Mouse (Mus musculus): ENCODE data around the gene Trappc2l.
"Not testable (repeated sequence)": the region's sequence is repeated elsewhere in the genome, so short reads cannot be mapped to it uniquely, and the experiment has no call there.

Trappc2l gene

DNA sequence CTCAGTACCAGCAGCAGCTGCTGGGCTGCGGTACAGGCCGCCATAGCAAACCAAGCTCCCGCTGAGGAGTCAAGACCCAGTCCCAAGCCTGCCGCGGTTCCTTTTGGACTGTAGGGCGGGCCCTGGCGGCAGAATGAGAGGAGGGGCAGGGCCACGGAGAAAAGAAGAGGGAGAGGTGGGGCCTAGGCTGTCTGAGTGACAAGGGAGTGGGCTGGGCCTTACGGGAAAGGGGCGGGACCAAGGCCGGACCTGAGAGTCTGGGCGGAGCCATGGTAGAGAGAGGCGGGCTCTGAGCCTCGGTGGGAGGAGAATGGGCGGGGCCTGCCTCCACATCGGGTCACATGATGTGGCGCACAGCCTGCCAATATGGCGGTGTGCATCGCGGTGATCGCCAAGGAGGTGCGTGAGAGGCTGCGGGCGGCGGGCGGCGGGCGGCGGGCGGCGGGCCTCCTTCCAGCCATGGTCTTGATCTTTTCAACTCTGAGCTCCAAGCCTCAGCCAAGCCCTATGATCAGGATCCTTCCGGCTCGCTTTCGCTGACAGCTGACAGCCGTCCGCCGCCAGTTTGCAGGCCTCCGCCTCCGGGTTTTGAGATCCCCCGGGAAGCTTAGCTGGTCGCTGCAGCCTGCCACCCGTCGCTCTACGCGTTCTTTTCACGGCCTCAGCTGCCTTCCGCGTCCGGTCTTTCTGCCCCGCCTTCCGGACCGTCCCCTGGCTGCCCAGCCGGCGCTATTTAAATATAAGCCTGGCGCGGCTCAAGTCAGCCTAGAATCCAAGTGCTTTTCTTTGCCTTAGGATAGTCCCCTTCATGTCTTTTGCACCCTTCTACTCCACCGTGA, at the start of gene Trappc2l, which contains the start of gene Galns:
Gene Trappc2l, plus strand, starts transcription at position 346 of the 839 bp plus-strand sequence.
Gene Galns, minus strand, starts transcription at position 169 of the 839 bp plus-strand sequence.
- DNase-seq (ENCODE audit: extremely low read depth, insufficient read length, low spot score): peak; percentile 93

DNA sequence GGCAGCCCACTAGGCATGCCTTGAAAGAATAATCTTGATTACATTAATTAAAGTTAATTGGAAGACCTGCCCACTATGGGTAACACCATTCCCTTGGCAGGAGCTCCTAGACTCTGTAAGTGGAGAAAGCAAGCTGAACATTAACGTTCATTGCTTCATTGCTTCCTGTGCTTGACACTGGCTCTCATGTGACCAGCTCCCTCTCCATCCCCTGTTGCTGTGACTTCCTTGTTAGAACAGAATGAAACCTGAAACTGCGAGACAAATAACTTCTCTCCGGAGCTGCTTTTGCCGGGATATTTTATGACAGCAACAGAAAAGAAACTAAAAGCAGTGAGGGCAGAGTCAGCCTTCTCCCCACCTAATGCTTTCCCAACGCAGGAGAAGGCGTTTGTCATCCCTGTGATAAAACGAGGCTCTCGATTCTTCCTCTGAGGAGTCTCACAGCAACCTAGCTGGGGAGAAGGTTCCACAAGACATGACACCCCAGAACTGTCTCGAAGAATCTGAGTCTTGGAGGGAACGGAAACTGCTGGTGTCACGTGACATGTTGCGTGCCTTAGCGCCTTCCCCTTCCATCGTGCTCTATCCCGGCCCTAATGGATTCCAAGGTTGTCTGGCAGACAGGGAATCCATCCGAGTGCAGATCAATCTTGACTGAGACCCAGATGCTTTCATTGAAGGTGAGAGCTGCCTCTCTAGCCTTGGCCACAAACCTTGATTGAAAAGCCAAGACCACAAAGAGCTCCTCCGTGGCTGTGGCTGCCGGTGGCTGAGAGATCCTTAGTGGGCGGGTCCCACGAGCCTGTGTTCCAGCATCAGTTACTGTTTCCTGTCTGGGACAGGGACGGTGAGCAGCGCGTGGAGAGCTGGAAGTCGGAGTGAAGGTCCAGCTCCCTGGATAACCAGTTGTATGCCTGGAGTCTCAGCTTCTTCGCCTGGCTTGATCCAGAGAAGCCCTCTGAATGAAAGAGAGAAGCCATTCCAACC, 46.8 kb upstream of the Trappc2l start:
- DNase-seq (ENCODE audit: extremely low read depth, insufficient read length, low spot score): no peak

DNA sequence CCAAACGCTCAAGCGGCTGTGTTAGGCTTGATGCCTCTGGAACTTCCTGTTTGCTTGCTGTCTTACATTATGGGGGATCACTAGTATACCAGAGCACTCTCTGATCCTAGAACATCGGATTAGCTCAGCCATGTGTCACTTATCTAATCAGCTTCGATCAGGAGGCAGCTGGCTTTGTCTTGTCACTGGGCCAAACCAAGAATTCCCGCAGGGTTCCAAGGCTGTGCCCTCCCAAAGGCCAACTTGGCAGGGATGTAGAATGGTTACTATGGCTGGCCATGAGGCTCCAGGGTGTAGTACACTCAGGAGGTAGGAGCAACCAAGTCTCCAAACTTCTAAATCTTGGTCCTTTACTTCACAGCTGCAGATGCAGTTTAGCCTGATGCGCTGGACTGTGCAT, 44.7 kb upstream of the Trappc2l start:
- peak; percentile 61 for DNase-seq (ENCODE audit: extremely low read depth, insufficient read length, low spot score)

DNA sequence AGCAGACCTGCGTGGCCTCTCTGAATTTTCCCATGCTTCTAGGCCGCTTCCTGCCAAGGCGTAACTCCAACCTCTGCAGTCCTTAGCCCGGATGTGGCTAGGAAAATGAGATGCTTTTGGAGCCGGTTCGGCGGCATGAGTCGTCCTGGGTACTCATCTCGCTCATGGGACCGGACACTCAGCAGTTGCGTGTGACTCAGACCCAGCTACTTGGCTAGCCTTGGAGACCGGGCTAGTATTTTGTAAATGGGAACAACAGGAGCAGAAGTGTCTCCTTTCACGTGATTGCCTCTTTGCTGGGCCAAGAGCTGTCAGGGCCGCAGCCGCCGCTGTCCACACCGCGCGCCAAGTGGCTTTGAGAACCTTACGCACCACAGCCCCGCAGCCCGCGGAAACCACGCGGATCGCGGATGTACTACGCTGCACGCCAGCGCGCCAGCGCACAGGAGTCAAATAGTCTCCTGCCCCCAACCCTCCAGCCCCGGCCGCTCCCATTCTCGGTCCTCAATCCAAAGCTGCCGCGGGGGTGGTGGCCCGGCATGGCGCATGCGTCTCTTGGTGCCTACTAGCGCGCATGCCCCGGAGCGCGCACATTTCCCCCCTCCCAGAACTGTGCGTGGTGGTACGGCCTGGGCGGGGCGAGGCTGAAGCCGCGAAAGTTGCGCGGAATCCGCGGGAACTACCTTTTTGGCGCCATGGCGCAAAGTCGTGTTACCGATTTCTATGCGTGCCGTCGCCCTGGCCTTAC, 43.9 kb upstream of the Trappc2l start, which contains the start of gene Cdt1:
Gene Cdt1, plus strand, starts transcription at position 655 of the 748 bp plus-strand sequence.
- DNase-seq (ENCODE audit: extremely low read depth, insufficient read length, low spot score): peak; percentile 96

DNA sequence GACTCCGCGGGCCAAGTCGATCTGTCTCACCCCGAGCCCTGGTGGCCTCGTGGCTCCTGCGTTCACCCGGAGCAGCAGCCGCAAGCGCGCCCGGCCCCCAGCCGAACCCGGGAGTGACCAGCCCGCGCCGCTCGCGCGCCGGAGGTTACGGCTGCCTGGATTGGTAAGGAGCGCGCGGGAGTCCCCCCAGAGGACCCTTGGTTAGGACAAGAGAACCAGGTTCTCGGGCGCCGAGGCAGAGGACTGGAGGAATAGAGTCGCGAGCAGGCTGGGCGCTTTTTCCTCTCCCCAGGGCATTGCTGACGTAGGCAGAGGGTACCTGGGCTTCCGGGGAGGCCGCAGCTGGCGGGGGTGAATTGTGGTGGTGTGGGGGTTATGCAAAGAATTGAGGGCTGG, 43.3 kb upstream of the Trappc2l start:
- DNase-seq (ENCODE audit: extremely low read depth, insufficient read length, low spot score): no peak

DNA sequence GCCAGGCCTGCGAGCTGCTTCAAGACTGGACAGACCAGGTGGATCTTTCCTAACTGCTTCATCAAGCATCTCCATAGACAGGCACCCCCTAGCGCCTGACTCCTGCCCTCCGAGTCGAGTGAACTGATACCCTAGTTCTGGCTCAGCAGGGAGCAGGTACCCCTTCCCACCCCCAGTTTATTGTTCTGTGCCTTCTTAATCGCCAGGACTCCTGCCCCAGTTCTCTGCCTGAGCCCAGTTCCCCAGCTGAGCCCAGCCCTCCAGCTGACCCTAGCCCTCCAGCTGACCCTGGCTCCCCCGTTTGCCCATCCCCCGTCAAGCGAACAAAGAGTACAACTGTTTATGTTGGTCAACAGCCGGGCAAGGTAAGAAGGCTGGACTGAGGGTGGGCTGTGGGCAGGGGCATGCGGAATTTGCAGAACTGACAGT, 42.5 kb upstream of the Trappc2l start:
- no peak for DNase-seq (ENCODE audit: extremely low read depth, insufficient read length, low spot score)

DNA sequence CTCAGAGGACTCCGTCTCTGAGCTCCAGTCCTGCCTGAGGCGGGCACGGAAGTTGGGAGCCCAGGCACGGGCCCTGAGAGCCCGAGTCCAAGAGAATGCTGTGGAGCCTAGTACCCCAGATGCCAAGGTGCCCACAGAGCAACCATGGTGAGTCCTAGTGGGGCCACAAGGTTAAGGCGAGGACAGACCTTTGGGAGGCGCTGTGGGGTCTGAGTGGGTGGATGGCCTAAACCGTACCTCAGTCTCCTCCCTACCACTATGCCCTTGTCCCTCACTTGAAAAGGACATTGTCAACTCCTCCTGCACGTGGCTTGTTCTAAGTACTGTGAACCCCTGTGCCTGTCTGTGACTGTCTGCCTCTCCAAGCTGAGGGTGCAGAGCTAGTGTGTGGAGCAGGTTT, 42.1 kb upstream of the Trappc2l start:
- no peak for DNase-seq (ENCODE audit: extremely low read depth, insufficient read length, low spot score)

DNA sequence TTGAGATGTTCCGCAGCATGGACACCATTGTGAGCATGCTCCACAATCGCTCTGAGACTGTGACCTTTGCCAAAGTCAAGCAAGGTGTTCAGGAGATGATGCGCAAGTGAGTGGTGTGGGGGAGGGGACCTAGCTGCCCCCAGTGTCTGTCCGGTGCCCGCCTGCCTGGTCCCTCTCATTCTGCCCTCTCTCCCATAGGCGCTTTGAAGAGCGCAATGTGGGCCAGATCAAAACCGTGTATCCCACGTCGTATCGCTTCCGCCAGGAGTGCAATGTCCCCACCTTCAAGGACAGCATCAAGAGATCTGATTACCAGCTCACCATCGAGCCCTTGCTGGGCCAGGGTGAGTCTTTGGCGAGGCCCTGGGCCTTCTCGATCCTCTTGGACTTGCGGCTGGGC, 41.4 kb upstream of the Trappc2l start:
- DNase-seq (ENCODE audit: extremely low read depth, insufficient read length, low spot score): no peak

DNA sequence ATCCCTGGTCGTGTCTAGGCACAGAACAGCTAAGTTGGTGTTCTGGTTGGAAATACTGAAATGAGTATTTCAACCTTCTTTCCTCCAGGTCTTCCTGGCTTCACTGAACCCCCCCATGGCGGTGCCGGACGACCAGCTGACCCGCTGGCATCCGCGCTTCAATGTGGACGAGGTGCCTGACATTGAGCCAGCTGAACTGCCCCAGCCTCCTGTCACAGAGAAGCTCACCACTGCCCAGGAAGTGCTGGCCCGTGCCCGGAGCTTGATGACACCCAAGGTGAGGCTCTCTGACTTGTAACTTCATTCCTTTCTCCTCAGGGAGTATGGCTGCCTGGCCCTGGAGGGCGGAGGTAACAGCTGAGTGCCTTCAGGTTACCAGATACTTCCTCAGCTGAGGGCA, 40.3 kb upstream of the Trappc2l start:
- no peak for DNase-seq (ENCODE audit: extremely low read depth, insufficient read length, low spot score)

DNA sequence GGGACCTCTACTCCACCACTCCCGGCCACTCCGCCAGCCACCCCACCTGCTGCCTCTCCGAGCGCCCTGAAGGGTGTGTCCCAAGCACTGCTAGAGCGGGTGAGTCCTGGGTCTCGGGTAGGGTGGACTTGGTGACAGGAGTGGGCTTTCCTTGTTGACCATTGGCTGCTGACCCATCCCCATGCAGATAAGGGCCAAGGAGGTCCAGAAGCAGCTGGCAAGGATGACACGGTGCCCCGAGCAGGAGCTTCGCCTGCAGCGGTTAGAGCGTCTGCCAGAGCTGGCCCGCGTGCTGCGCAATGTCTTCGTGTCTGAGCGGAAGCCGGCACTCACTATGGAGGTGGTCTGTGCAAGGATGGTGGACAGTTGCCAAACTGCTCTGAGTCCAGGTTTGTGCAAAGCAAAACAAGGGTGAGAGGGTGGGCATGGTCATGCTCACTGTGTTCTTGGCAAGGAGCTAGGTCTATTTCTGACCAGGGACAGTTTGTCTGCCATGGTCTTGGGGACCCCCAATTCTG, 39.6 kb upstream of the Trappc2l start:
- no peak for DNase-seq (ENCODE audit: extremely low read depth, insufficient read length, low spot score)

DNA sequence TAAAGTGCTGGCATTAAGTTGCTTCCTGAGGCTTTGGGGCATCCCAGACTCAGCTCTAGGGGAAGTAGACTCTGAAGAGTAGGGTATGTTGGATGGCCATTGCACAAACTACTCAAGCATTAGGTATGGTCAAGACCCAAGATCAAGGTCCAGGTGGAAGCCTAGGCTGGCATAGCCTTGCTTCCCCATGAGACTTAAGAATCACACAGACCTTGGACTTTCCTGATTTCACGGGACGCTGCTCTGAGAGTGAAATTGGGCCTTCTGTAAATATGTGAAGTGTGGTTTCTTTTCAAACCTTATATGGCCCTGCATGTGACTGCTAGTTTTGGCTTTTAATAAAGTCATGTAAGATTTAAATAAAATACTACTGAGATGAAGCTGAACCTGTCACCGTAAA, 38.7 kb upstream of the Trappc2l start:
- no peak for DNase-seq (ENCODE audit: extremely low read depth, insufficient read length, low spot score)

DNA sequence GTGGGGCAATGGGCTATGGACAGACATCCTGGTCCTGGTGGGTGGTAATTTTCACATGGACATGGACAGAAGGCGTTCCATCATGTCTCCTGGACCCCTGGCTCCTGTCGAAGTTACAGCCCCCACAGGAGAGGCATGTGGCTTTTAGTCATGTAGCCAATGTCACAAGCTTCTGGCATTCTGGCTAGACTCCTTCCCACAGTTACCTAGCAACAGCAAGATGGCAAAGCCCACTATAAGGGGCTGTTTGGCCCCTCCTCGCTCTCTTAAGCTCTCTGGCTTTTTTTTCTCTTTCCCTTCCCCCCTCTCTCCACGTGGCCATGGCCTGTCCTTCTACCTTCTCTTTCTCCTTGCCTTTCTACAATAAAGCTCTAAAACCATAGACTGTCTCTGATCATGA, 38.3 kb upstream of the Trappc2l start:
- DNase-seq (ENCODE audit: extremely low read depth, insufficient read length, low spot score): not testable (repeated sequence)

DNA sequence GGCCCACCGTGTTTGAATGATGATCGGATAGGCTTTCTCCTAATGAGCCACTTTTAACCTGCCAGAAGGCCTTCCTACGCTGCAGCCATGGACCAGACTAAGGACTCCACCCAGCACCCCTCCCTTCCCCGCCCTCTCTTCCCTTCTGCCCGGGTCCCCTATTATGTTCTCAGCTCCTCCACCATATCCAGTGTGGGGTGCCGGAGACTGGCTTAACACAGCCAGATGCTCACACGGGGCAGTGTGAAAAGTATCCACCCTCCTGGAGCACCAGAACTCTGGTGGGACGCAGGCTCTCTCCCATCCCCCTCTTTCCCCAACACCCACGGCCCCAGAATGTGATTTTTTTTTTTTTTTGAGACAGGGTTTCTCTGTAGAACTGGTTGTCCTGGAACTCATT, 37.9 kb upstream of the Trappc2l start:
- DNase-seq (ENCODE audit: extremely low read depth, insufficient read length, low spot score): no peak

DNA sequence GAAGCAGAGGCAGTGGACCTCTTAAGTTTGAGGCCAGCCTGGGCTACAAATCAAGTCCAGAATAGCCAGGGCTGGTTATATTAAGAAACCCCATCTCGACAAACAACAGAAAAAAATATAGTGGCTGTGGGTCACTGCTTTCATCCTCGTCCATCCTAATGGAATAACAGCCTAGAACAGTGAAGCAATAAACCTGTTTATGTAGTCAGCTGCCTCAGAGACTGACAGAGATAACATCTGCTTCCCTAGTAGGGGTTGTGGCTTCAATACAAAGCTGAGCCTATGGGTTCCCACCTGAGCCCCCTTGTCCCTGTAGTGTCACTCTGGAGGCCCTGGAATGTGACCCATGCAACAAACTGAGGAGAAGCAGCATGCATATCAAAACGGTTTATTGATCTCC, 37.2 kb upstream of the Trappc2l start:
- no peak for DNase-seq (ENCODE audit: extremely low read depth, insufficient read length, low spot score)

DNA sequence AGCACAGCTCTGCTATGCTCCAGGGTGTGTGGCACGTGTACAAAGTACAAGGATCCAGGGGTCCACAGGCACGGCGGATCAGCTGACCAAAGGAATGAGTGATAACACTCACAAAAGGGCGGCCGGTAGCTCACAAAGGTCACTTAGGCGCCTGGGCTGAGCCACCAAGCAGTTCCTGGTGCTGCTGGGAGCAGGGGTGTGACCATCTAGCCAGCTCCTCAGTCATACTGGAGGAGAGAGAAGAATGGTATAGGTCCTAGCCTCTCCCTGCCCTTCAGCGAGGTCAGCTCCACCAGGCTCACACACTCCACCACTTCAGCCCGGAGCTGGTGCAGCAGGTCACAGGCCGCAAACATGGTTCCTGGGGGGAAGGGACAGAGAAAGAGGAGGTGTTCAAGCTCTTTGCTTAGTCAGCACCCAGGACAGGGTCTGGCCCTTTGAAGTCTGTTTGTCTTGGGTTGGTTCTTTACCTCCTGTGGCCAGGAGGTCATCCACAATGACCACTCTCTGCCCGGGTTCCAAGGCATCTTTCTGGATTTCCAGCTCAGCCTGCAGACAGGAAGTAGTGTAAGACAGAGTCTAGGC, 36.7 kb upstream of the Trappc2l start:
- DNase-seq (ENCODE audit: extremely low read depth, insufficient read length, low spot score): peak; percentile 55

DNA sequence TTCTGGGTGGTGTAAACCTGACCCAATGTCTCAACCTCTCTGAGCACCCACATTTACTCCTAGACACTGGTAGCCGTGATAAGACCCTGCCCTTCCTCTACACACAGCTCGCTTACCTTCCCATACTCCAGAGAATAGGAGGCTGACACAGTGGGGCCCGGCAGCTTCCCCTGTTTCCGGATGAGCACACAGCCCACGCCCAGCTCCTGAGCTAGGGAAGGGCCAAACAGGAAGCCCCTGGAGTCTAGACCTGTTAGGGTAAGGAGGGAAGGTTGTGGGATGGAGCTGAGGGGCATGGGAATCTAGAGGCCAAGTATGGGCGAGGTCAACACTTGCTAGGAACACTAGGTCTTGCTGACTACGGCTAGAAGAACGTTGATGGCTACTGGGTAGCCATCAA, 36.2 kb upstream of the Trappc2l start:
- DNase-seq (ENCODE audit: extremely low read depth, insufficient read length, low spot score): no peak

DNA sequence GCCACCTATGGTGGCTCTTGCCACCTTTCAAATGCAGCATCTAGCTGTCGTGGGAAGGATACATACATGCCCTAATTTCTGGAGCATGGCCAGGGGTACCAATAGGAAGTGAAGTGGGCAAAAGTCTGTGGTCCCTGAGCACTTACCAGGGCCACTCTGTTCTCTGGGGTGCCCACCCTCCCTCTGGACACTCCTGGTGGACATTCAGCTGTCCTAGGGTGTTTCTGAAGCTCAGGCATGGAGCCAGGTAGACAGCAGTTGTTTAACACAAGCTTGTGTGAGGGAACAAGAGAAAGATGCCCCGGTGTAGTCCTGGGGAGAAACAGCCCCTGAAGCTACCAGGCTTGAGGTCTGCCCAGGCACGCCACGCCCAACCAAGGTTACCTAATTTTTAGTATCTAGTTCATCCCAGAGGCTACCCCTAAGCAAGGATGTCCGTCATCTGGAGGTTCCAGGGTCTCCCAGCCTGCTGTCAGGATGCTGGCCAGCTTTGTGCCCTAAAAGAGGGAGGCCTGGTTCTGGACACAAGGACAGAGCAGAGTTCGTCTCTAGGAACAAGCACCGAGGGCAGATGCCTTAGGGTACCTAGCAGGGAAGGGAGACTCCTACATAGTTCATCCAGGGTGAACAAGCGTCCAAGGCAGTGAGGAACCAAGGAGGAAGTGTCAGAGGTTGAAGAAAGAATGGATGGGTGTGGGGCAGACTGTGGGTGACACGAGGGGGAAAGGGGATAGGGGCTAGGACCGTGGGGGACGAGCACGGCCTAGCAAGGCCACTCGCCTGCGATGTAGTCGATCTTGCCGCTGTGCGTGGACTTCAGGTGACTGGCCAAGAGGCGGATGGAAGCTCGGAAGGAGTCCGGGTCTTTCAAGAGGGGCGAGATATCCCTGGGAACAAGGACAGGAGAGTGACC, 35.4 kb upstream of the Trappc2l start:
- no peak for DNase-seq (ENCODE audit: extremely low read depth, insufficient read length, low spot score)

DNA sequence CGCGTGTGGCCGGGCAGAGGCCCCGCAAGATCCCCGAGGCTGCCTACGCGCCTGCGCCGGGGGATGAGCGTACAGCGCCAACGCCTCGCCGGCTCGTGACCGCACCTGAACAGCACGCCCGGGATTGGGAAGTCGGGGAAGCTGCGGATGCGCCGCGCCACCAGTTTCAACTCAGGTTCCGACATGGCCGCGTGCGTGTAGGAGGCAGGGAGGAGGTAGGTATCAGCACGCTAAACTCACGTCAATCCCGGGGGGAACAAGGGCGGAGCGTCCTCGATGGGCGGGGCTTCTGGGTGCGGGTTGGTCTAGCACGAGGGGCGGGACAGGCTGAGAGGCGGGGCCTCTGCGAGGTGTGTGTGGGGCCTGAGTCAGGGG, 34.8 kb upstream of the Trappc2l start, which contains the start of gene Aprt:
Gene Aprt, minus strand, starts transcription at position 262 of the 375 bp plus-strand sequence.
- DNase-seq (ENCODE audit: extremely low read depth, insufficient read length, low spot score): peak; percentile 95

DNA sequence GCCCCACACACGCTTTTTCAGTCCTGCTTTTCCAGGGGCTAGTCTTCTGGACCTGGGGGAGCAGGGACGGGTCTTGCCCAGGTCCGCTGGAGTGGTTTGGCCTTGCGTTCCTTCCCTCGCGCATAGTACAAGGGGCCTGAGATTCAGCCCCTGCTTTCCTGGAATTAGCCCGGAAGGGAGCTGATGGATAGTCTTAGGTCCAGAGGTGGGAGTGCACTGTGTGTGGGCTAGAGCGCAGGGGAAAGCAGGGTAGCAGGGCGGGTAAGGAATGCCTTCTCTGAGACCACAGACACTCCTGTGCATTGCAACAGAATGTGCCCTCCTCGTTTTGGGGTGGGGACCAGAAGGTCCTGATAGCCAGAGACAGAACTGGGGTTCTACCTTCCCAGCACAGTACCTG, 34.3 kb upstream of the Trappc2l start:
- DNase-seq (ENCODE audit: extremely low read depth, insufficient read length, low spot score): no peak
